Mouse (Mus musculus) kidney, adult 8-10 months (tissue): ENCODE measurements around the gene Prss23.

Experiments used
- DNase-seq, 2 experiments: peaks; one replicate each; pipeline ENCODE4 v3.0.0; 2022

Prss23 gene

DNA sequence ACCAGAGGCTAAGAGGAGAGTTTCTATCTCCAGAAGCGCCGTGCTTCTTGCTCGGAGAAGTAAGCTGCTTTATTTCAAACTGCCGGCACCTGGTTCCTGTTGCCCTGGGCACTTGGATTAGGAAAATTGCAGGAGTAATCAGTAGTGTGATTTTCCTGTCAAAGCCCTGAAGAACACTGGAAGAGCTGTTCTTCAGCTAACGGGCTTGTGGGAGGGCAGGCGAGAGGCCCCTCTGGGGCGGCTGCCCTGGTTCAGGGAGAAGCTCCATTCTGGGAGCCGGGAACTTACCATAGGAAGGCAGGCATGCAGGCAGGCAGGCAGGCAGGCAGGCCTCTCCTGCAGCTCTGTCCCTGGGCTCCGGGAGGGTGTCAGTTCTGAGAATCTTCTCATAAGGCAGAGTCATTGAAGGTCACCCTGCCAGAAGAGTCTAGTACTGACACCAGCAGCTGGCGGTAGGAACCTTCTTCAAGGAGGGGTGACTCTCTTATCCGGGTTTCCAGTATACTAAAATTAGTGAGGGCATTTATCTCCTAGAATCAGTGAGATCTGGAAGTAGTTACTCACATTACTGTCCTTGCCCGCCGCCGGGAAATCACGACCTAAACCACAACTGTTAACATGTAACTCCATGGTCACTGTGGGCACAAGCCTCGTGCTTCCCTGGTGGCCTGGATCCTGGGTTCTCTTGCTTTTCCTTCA is at the start of gene Prss23:
Gene Prss23, minus strand, starts transcription at position 457 of the 699 bp plus-strand sequence.
- no peak for DNase-seq

DNA sequence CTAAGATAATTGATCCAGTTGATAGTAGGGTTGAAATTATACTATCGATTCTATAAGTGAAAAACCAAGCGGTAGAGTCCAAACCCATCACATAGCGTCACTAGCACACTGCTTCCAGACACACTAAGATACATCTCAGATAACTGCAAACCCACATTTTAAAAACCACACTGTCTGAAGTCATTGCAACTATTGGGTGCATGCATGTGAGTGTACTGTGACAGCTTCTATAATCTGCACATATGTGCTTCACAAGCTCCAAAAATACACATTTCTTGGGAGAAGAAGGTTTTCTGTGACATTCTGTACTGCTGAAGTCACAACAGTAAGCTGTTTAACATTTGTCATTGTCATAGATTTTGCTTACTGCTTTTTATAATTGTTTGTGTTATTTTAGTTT is 49.1 kb upstream of the Prss23 start:
- no peak for DNase-seq

DNA sequence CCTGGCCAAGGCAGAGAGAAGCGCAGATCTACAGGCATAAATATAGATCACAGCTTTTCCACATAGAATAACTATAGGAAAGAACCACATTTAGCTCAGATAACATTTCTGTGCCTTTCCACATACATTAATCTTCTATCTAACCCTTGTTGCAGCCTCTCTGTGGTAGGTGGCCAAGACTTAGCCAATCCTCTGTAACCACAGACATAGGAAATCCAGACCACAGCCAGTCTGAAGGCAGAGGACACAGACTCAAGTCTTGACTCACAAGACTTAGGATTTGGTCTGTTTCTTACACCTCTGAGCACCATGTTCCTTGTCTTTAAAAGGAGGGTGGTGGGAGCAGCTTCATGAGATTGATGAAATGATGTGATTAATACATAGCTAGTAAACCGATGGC is 37.6 kb upstream of the Prss23 start:
- DNase-seq, result no peak

DNA sequence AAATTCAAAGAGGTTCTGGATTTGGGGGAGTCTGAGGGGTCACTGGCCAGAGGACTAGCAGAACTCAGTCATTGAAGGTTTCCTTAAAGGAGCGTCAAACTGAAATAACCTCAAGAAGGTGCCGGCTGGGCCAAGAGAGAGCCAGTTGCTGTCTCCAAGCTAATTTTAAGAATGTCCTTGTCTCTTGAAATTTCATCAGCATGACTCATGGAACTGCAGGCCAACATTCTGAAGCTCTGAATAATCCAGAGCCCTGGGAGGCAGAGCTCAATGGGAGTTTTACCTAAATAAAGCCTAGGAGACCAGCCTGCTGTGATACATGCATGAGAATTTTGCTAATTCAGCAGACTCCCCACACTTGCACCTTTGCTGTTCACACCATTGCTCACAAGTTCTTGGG is 36.5 kb upstream of the Prss23 start:
- no peak for DNase-seq

- no peak for DNase-seq
Measured at GRCm38 (mm10) chr7:89562140-89562539, 35.2 kb upstream of the Prss23 start.

DNA sequence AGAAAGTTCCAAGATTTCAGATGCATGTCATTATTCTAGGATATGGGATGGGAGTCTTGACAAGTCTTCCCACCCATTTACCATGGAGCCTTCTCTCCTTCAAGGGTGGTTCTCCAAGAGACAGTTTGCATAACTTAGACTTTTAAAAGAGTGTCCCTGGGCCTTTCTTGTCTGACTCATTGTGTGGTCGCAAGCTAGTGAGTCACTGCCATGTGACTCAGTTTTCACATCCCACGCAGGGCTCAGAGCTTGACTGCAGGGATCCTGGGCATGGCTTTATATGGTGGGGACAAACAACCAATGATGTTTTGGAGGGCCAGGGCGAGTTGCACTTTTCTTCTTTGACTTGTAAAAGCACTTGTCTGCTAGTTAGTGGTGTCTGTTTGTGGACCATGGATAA is 34.0 kb upstream of the Prss23 start:
- no peak for DNase-seq

DNA sequence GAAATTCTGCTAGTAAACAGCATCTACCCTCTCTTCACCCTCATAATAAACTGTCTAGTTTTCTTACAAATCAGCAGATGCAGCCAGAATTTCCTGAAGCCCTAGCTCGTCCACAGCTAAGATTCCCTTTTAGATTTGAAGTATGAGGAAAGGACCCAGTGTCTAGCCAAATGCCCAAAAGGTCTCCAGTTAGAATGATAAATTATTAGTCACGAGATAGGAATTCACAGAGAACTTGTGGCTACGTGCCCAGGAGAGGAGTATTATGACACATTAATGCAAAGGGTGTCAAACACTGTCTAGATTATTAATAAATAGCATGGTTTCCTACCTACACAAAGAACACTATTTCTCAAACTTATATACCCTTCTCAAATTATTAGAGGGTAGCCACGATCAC is 32.6 kb upstream of the Prss23 start:
- DNase-seq, result no peak

DNA sequence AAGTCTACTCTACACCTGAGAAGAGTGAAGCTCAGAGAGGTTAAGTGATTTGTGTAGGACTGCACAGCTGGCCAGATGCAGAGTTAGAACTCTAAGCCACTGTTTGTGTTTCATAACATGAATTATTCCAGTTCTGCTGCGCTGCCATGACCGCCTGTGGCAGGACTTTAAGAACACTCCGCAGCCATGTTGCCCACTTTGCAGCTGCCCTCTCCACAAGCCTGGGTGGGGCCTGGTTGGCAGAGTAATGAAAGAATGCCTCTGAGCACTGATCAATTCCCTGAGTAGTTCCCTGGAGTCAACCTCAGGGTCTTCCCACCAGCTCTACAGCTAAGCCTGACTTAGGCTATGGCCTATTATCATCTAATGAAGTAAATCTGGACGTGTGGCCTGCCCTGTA is 32.1 kb upstream of the Prss23 start:
- no peak for DNase-seq

DNA sequence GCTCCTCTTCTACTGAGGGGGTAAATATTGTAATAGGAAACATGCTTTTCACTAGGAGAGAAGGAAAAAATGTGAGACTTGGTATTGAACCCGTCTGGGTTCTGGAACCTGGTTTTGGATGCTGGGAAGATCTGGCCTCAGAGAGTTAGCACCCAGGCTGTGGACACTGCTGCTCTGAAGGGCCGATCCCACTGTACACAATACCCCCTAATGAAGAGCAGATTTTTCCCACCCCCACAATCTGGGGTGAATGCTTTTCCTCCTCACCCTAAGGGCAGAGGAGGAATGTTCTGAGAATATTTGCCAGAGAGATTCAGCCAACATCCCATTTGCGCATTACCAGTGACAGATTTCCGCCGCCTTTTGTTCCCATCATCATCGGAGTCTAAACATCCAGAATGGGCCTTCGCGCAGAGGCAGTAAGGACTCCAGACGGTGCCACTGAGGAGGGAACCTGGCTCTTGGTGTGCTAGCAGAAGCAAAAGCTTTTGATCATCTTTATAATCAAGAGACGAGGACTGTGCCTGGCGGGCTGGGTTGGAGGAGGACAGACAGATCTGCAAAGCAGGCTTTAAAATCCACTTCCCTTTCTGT is 31.6 kb upstream of the Prss23 start:
- peak in 1 of 2 experiments; percentile 10 for DNase-seq

DNA sequence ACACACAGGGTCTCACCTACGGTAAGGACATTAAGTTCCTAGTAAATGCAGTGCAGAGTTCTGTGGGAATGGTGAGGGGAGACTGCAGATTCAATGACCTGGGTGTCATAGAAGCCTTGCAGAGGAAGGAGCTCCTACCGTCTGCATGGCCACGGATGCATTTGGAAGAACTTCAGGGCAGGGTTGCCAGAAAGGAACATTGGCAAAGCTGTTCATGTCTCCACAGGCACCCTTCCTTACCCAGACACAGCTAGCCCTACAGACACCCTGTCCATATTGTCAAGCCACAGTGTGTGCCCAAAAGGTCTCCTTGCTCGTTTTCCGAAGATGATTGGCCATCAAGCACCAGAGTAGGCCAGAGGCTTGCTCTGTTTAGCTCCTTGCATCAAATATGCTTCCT is 30.1 kb upstream of the Prss23 start:
- no peak for DNase-seq

DNA sequence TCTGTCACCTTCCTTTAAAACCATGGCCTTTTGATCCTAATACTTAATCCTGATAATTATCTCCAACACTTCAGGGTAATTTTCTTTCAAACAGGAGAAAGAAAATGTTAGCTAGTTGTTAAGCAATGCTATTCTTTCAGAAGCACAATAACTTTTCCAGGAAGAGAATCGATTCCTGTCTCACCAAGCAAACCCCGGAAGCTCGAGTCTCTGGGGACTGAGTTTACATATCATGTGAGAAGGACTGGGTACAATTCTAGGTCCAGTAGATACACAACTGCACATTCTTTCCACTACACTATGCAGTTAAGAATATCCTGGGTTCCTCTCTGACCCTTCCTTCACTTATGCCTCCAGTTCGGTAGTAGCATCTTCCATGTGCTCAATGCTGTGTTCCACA is 29.7 kb upstream of the Prss23 start:
- DNase-seq, result no peak

DNA sequence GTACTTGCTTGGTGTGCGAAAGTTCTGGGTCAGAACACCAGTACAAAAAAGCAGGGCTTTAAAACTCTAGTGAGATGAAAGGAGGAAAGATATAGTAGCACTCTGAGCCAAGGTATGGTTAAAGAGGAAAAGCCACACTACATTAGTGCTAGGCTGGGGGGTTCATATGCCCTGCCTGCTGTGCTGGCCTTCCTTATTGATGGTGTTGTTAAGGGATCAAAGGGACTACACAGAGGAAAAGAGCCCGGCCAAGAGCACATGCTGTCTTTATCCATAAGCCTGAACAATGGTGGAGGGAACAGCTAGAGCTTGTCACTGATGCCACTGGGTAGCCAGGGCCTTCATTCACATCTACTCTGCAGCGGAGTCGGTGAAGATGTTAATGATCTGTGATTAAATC is 28.2 kb upstream of the Prss23 start:
- DNase-seq, result no peak

- DNase-seq, result peak; percentile 23 to 39
Measured at GRCm38 (mm10) chr7:89554068-89554467, 27.1 kb upstream of the Prss23 start.

- no peak for DNase-seq
Measured at GRCm38 (mm10) chr7:89540976-89541375, 14.0 kb upstream of the Prss23 start.

DNA sequence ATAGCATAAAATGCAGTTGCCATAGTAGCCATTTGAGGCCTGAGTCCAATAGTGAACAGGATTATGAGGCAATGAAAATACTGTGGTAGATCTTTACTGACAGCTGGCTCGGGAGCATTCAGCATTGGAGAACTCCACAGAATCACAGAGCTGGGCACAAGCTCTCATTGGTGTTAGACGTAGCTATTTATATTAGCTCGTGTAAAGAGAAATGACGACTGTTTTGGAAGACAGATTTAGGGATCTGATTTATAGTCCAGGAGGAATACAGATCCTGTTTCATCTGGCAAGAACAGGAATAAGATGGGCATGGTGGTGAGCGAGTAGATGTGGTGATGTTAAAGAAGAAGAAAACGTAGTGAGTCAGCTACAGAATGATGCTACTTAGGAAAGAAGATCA is 12.4 kb upstream of the Prss23 start:
- no peak for DNase-seq

GRCm38 (mm10) chr7:89527430-89527856 is 456 bp upstream of the Prss23 start:
- DNase-seq, result no peak

- DNase-seq, result no peak
Measured at GRCm38 (mm10) chr7:89523816-89524215, 3.2 kb downstream of the Prss23 start.

DNA sequence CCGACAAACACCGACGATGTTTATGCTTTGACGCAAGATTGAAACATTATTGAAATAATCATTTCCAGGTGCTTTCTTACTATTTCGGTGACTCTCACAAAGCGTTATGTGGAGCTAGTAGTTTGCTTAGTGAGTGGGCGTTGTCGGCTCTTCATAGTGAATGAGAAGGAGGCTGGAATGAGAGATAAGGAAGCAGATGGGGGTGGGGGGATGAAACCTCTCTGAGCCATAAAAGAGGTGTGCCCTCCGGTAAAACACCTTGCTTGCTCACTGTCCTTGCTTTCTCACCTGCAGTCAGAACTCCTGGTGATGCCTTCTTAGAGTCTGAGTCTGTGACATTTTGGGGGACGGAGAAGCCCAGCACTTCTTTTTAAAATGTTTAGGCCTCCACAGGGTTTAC is 4.8 kb downstream of the Prss23 start:
- DNase-seq, result no peak

DNA sequence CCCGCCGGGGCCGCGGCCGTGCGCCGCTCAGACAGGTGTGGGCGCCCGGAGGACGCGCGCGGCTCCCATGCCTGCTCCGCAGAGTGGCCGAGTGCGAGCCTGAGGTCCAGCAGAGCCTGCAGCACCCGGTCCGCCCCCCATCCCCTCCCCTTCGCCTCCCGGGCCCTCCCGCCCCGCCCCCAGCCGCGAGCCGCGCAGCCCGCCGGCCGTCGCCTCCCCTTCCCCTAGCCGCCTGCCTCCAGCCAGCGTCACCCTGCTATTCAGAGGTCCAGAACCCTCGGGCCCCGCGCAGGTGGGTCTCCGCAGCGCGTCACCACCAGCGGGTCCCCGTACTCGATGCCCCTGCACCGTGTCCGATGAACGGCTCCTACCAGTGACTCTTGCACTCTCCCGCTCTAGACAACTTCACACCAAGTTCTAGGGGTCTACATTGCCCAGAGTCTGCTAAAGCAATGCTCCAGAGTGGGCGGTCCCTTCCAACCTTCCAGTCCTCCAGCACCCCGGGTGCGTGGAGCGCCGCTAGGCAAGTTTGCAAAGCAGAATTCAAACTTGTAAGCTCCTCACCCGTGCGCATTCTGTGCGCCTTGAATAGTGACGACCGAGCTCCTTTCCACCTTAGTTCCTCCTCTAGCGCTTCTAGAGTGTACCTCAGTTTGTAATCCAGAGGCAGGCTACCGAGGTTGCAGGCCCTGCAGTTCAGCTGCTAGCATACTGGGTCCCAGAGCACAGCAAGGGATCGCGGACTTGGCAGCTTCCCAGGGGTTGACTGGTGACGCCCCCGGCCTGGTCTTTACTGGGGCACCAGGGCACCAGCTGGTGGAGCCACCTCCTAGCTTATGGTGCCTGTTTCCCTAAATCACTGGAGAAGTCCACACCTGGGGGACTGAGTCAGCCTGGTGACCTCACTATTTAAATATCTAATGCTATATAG is 9.3 kb downstream of the Prss23 start:
- peak; percentile 73 to 75 for DNase-seq

GRCm38 (mm10) chr7:89516551-89517459 is 10.2 kb downstream of the Prss23 start:
- DNase-seq, result peak; percentile 37 to 56

- no peak for DNase-seq
Measured at GRCm38 (mm10) chr7:89511921-89512514, 15.0 kb downstream of the Prss23 start.

DNA sequence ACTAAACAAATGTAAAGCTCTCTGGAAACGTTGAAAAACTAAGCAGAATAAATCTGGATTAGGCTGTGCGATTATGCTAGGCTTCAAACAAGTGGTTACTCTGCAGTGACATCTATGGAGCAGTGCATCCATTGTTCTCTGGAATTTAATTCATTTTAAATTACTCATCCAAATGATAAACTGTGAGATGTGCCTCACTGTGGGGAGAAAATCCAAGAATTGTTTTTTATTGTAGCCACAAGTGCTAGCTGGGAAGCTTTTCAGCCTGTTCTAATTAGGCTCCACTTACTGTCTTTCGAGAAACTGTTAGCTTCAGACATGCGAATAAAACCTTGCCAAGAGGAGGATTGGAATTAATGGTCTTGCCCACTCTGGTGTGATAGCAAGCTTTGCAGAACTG is 18.3 kb downstream of the Prss23 start:
- no peak for DNase-seq
